Mouse (Mus musculus): ENCODE data around the gene Rpap3. TPM values are rescaled to one million over a fixed set of nuclear protein-coding genes. Genes with fewer than 3 reads are reported as not detected.

The Rpap3 gene
- polyA plus RNA-seq, 1 experiment from 2014 or later: 40.4 TPM

- H3K27me3 ChIP-seq (ENCODE audit: low read depth, poor library complexity, severe bottlenecking): no peaks in the 10 kb centered on the region
- DNase-seq (ENCODE audit: low spot score): no peak
- no peaks in the 10 kb centered on the region for H3K36me3 ChIP-seq
- H3K4me1 ChIP-seq: peaks cover 21% of the 10 kb centered on the region
- H3K27ac ChIP-seq (replicated peaks): no peak overlapping the region
- H3K4me3 ChIP-seq: no peak overlapping the region
- no peaks in the 10 kb centered on the region for H3K9me3 ChIP-seq (replicated peaks)
- WGBS: 90% methylated on average over 11 of the region's 11 CpGs
Measured at GRCm38 (mm10) chr15:97728394-97728793, 22.8 kb upstream of the Rpap3 start.

- Histone ChIP-seq H3K27me3 (ENCODE audit: low read depth, poor library complexity, severe bottlenecking) (no peaks in the 10 kb centered on the region), H3K4me3 (no peak overlapping the region), H3K36me3 (no peaks in the 10 kb centered on the region), H3K9me3 (replicated peaks) (no peaks in the 10 kb centered on the region), H3K27ac (replicated peaks) (no peak overlapping the region), H3K4me1 (peaks cover 21% of the 10 kb centered on the region)
- WGBS: 67% methylated on average over 5 of the region's 5 CpGs
- no peak for DNase-seq (ENCODE audit: low spot score)
Measured at GRCm38 (mm10) chr15:97727520-97727919, 21.9 kb upstream of the Rpap3 start.

- no peaks in the 10 kb centered on the region for H3K9me3 ChIP-seq (replicated peaks)
- peaks cover 21% of the 10 kb centered on the region for H3K4me1 ChIP-seq
- no peak overlapping the region for H3K4me3 ChIP-seq
- WGBS: 83% methylated on average over 8 of the region's 8 CpGs
- 0 out of 2 replicates have a peak overlapping the region, but pooled peaks have one; percentile 42 for H3K27ac ChIP-seq (replicated peaks)
- no peak for DNase-seq (ENCODE audit: low spot score)
- no peaks in the 10 kb centered on the region for H3K27me3 ChIP-seq (ENCODE audit: low read depth, poor library complexity, severe bottlenecking)
- no peaks in the 10 kb centered on the region for H3K36me3 ChIP-seq
Measured at GRCm38 (mm10) chr15:97727048-97727447, 21.4 kb upstream of the Rpap3 start.

GRCm38 (mm10) chr15:97726310-97726709 lies 20.7 kb upstream of the Rpap3 start:
- Histone ChIP-seq H3K4me3 (no peak overlapping the region), H3K27ac (replicated peaks) (0 out of 2 replicates have a peak overlapping the region, but pooled peaks have one; percentile 28), H3K36me3 (no peaks in the 10 kb centered on the region), H3K27me3 (ENCODE audit: low read depth, poor library complexity, severe bottlenecking) (no peaks in the 10 kb centered on the region), H3K4me1 (peaks cover 21% of the 10 kb centered on the region), H3K9me3 (replicated peaks) (no peaks in the 10 kb centered on the region)
- 82% methylated on average over 13 of the region's 13 CpGs for WGBS
- DNase-seq (ENCODE audit: low spot score): no peak

- Histone ChIP-seq H3K36me3 (no peaks in the 10 kb centered on the region), H3K4me3 (no peak overlapping the region), H3K4me1 (peaks cover 23% of the 10 kb centered on the region), H3K27ac (replicated peaks) (no peak overlapping the region), H3K9me3 (replicated peaks) (no peaks in the 10 kb centered on the region), H3K27me3 (ENCODE audit: low read depth, poor library complexity, severe bottlenecking) (no peaks in the 10 kb centered on the region)
- WGBS: 87% methylated on average over 6 of the region's 6 CpGs
- DNase-seq (ENCODE audit: low spot score): no peak
Measured at GRCm38 (mm10) chr15:97725198-97725785, 19.7 kb upstream of the Rpap3 start.

- Histone ChIP-seq H3K36me3 (no peaks in the 10 kb centered on the region), H3K27me3 (ENCODE audit: low read depth, poor library complexity, severe bottlenecking) (no peaks in the 10 kb centered on the region), H3K27ac (replicated peaks) (no peak overlapping the region), H3K9me3 (replicated peaks) (no peaks in the 10 kb centered on the region), H3K4me1 (peaks cover 24% of the 10 kb centered on the region), H3K4me3 (no peak overlapping the region)
- 90% methylated on average over 17 of the region's 17 CpGs for WGBS
- DNase-seq (ENCODE audit: low spot score): no peak
Measured at GRCm38 (mm10) chr15:97724346-97725197, 18.9 kb upstream of the Rpap3 start.

- H3K4me3 ChIP-seq: no peak overlapping the region
- DNase-seq (ENCODE audit: low spot score): no peak
- WGBS: 90% methylated on average over 6 of the region's 6 CpGs
- no peak overlapping the region for H3K27ac ChIP-seq (replicated peaks)
- H3K4me1 ChIP-seq: peaks cover 16% of the 10 kb centered on the region; the same call in 1 of the 2 replicates
- no peaks in the 10 kb centered on the region for H3K36me3 ChIP-seq
- no peaks in the 10 kb centered on the region for H3K9me3 ChIP-seq (replicated peaks)
- peaks cover 3% of the 10 kb centered on the region; the same call in 1 of the 2 replicates for H3K27me3 ChIP-seq (ENCODE audit: low read depth, poor library complexity, severe bottlenecking)
Measured at GRCm38 (mm10) chr15:97723536-97724345, 18.1 kb upstream of the Rpap3 start.

GRCm38 (mm10) chr15:97721008-97721701 lies 15.5 kb upstream of the Rpap3 start:
- H3K4me1 ChIP-seq: peaks cover 6% of the 10 kb centered on the region; the same call in 1 of the 2 replicates
- WGBS: 83% methylated on average over 15 of the region's 15 CpGs
- no peaks in the 10 kb centered on the region for H3K9me3 ChIP-seq (replicated peaks)
- peaks cover 9% of the 10 kb centered on the region for H3K27me3 ChIP-seq (ENCODE audit: low read depth, poor library complexity, severe bottlenecking)
- H3K36me3 ChIP-seq: no peaks in the 10 kb centered on the region
- DNase-seq (ENCODE audit: low spot score): no peak
- H3K27ac ChIP-seq (replicated peaks): 0 out of 2 replicates have a peak overlapping the region, but pooled peaks have one; percentile 17
- no peak overlapping the region for H3K4me3 ChIP-seq

DNA sequence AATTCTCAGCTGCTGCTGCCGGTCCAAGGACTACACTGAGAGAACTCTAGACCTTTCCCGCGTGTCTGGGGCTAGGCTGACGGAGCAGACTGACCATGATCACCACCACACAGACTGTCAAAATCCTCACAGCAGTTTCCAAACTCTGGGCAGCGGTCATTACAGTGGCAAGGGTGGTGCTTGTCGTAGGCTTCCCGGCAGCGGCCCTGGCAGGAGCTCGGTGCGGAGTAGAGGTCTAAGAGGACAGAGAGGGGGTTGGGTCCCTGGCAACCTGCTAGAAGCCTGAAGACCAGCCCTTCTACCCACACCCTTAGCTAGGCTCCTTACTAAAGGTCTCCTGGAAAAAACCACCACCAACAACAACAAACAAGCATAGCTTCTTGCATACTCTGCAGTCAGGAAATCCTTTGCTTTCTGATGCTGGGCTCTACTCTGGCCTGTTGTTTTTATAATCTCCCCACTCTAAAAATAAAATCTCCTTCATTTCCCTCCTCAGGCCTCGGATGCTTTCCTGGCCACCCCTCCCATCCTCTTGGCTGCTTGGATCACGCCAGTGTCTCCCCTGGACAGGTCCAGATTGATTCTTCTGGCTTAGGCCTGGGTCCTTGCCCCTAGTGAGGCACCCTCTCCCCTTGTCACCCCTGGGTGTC lies 14.5 kb upstream of the Rpap3 start:
- Histone ChIP-seq H3K4me3 (no peak overlapping the region), H3K36me3 (no peaks in the 10 kb centered on the region), H3K4me1 (0 out of 2 replicates have a peak, but pooled peaks cover 3% of the 10 kb centered on the region), H3K27me3 (ENCODE audit: low read depth, poor library complexity, severe bottlenecking) (peaks cover 9% of the 10 kb centered on the region), H3K27ac (replicated peaks) (peak overlapping the region; percentile 23; the same call in 1 of the 2 replicates), H3K9me3 (replicated peaks) (no peaks in the 10 kb centered on the region)
- no peak for DNase-seq (ENCODE audit: low spot score)
- WGBS: 84% methylated on average over 12 of the region's 12 CpGs

GRCm38 (mm10) chr15:97719494-97719893 lies 13.9 kb upstream of the Rpap3 start:
- Histone ChIP-seq H3K27me3 (ENCODE audit: low read depth, poor library complexity, severe bottlenecking) (peaks cover 9% of the 10 kb centered on the region), H3K27ac (replicated peaks) (no peak overlapping the region), H3K4me3 (no peak overlapping the region), H3K9me3 (replicated peaks) (no peaks in the 10 kb centered on the region), H3K4me1 (0 out of 2 replicates have a peak, but pooled peaks cover 3% of the 10 kb centered on the region), H3K36me3 (no peaks in the 10 kb centered on the region)
- WGBS: 90% methylated on average over 12 of the region's 12 CpGs
- DNase-seq (ENCODE audit: low spot score): no peak

DNA sequence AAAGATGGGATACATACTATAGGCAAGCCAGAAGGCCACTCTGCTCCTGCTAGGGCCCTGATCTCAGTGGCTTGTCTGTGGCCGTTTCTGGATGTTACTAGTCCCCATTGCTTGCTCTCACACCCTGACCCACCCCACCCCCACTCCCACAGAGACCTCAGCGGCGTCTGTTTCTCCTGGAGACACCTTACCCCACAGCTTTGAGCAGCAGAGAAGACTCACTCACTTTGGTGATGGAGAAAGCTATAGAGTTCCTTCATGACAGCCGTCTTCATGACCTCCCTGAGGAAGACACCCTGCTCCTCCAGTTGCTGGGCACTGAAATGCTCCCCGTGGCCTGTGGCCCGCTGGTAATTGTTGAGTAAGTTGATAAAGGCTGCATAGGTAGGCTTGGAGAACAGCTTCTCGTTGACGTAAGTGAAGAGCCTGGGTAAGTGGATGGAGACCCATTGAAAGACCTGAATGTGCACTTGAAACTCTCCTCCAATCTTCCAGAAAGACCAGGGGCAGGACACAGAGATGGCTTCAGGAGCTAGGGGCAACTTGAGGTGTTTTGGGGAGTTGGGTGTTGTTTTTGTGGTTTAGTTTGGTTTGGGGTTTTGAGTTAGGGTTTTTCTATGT lies 13.0 kb upstream of the Rpap3 start:
- H3K4me3 ChIP-seq: no peak overlapping the region
- no peak for DNase-seq (ENCODE audit: low spot score)
- H3K27me3 ChIP-seq (ENCODE audit: low read depth, poor library complexity, severe bottlenecking): peaks cover 14% of the 10 kb centered on the region
- H3K9me3 ChIP-seq (replicated peaks): no peaks in the 10 kb centered on the region
- no peaks in the 10 kb centered on the region for H3K36me3 ChIP-seq
- H3K27ac ChIP-seq (replicated peaks): no peak overlapping the region
- H3K4me1 ChIP-seq: peaks cover 4% of the 10 kb centered on the region
- WGBS: 85% methylated on average over 8 of the region's 8 CpGs

Measured in midbrain, embryonic 10.5 days (tissue).